Mouse (Mus musculus) central nervous system, embryonic 14 days (tissue): ENCODE results near the gene Lrrn4cl. TPM values are rescaled to one million over a fixed set of nuclear protein-coding genes. Genes with fewer than 3 reads are reported as not detected.

ENCODE experiments used
- polyA plus RNA-seq: library from polyadenylated mRNA; depleted of rRNA; stranded (reverse); fragments of >200 nt; gene quantifications from 2 replicates; pipeline ENCODE4 v1.2.3, GENCODE M21; 2012; rRNA removed

Gene Lrrn4cl
- polyA plus RNA-seq, 1 experiment: 0.85 TPM

Other genes starting within 250 kb of the Lrrn4cl start
- 10.5 and 10.8 TPM in 2 replicates for gene Slc22a6, start 232.7 kb upstream of the Lrrn4cl start, polyA plus RNA-seq
- gene Chrm1, start 187.0 kb upstream of the Lrrn4cl start, polyA plus RNA-seq: 1.2 and 1.8 TPM in 2 replicates
- gene Slc3a2, start 127.4 kb upstream of the Lrrn4cl start, polyA plus RNA-seq: 139 and 144 TPM in 2 replicates
- gene Wdr74, start 114.9 kb upstream of the Lrrn4cl start, polyA plus RNA-seq: 63.8 and 65.5 TPM in 2 replicates
- gene 1700092M07Rik, start 110.0 kb upstream of the Lrrn4cl start, polyA plus RNA-seq: 2.2 and 3.8 TPM in 2 replicates
- gene Stx5a, start 109.4 kb upstream of the Lrrn4cl start, polyA plus RNA-seq: 128 and 133 TPM in 2 replicates
- 237 and 239 TPM in 2 replicates for gene Nxf1, start 93.7 kb upstream of the Lrrn4cl start, polyA plus RNA-seq
- gene Tmem223, start 79.8 kb upstream of the Lrrn4cl start, polyA plus RNA-seq: 238 and 255 TPM in 2 replicates
- 27.4 and 32.0 TPM in 2 replicates for gene Tmem179b, start 76.3 kb upstream of the Lrrn4cl start, polyA plus RNA-seq
- 26.2 TPM in 2 replicates for gene Taf6l, start 64.4 kb upstream of the Lrrn4cl start, polyA plus RNA-seq
- 141 and 149 TPM in 2 replicates for gene Polr2g, start 52.2 kb upstream of the Lrrn4cl start, polyA plus RNA-seq
- 5.2 and 5.8 TPM in 2 replicates for gene Zbtb3, start 48.2 kb upstream of the Lrrn4cl start, polyA plus RNA-seq
- 50.1 and 61.9 TPM in 2 replicates for gene Ttc9c, start 31.4 kb upstream of the Lrrn4cl start, polyA plus RNA-seq
- gene Hnrnpul2, start 30.8 kb upstream of the Lrrn4cl start, polyA plus RNA-seq: 92.1 and 94.3 TPM in 2 replicates
- 0.57 and 1.3 TPM in 2 replicates for gene AC129217.1, start 21.0 kb upstream of the Lrrn4cl start, polyA plus RNA-seq
- 78.4 and 83.2 TPM in 2 replicates for gene Bscl2, start 13.3 kb upstream of the Lrrn4cl start, polyA plus RNA-seq
- gene Gng3, start 11.6 kb upstream of the Lrrn4cl start, polyA plus RNA-seq: 190 TPM in 2 replicates
- gene Ubxn1, start 20.7 kb downstream of the Lrrn4cl start, polyA plus RNA-seq: 136 and 140 TPM in 2 replicates
- 51.3 and 57.6 TPM in 2 replicates for gene Uqcc3, start 30.2 kb downstream of the Lrrn4cl start, polyA plus RNA-seq
- gene Lbhd1, start 33.0 kb downstream of the Lrrn4cl start, polyA plus RNA-seq: 4.9 and 6.7 TPM in 2 replicates
- not detected in 2 replicates for gene Gm49403, start 33.2 kb downstream of the Lrrn4cl start, polyA plus RNA-seq
- 67.3 and 81.7 TPM in 2 replicates for gene 1810009A15Rik, start 38.1 kb downstream of the Lrrn4cl start, polyA plus RNA-seq
- gene Gm49416, start 38.2 kb downstream of the Lrrn4cl start, polyA plus RNA-seq: 0.18 and 1.1 TPM in 2 replicates
- 28.9 and 29.0 TPM in 2 replicates for gene Ints5, start 42.2 kb downstream of the Lrrn4cl start, polyA plus RNA-seq
- gene Ganab, start 47.3 kb downstream of the Lrrn4cl start, polyA plus RNA-seq: 157 and 161 TPM in 2 replicates
- 146 and 151 TPM in 2 replicates for gene B3gat3, start 69.6 kb downstream of the Lrrn4cl start, polyA plus RNA-seq
- gene Rom1, start 78.6 kb downstream of the Lrrn4cl start, polyA plus RNA-seq: 2.0 and 3.3 TPM in 2 replicates
- 18.3 and 26.1 TPM in 2 replicates for gene Eml3, start 78.8 kb downstream of the Lrrn4cl start, polyA plus RNA-seq
- 62.2 and 65.0 TPM in 2 replicates for gene Mta2, start 91.1 kb downstream of the Lrrn4cl start, polyA plus RNA-seq
- gene Tut1, start 103.1 kb downstream of the Lrrn4cl start, polyA plus RNA-seq: 26.1 and 29.3 TPM in 2 replicates
- gene Eef1g, start 116.3 kb downstream of the Lrrn4cl start, polyA plus RNA-seq: 429 and 446 TPM in 2 replicates
- 3.8 and 8.4 TPM in 2 replicates for gene Ahnak, start 138.5 kb downstream of the Lrrn4cl start, polyA plus RNA-seq
- not detected in 2 replicates for gene Scgb1a1, start 237.2 kb downstream of the Lrrn4cl start, polyA plus RNA-seq